ENCODE assay signal across 19 mouse cellular contexts in genomic region chr11:121636646-121637045, GRCm38 (mm10). TPM values are rescaled to one million over a fixed set of nuclear protein-coding genes. Genes with fewer than 3 reads are reported as not detected.
DNase-seq lines count a peak whose midpoint lies in the region; ATAC-seq lines count a peak whose summit lies in the region.
"Had no signal": no experiment of that assay in that cellular context is flagged by ENCODE, and none has a peak within 500 bp of the region (broad histone marks: within the 10 kb centered on the region; RNA-seq: fewer than 3 reads in every experiment).

No protein-coding gene starts in this region.

- no peaks in the 10 kb centered on the region for H3K36me3 ChIP-seq in midbrain, embryonic 11.5 days (ENCODE audit: control insufficient read depth, insufficient read depth, low read length)
- H3K36me3 ChIP-seq in midbrain, embryonic 15.5 days (replicated peaks), result peaks cover 5% of the 10 kb centered on the region; the same call in 1 of the 2 replicates

- WGBS in midbrain, embryonic 11.5 days, result 94% methylated on average over 10 of the region's 10 CpGs
- 95% methylated on average over 10 of the region's 10 CpGs for WGBS in midbrain, embryonic 15.5 days

- H3K27me3 ChIP-seq in midbrain, embryonic 11.5 days (ENCODE audit: control insufficient read depth, insufficient read depth, low read length), result no peaks in the 10 kb centered on the region
- H3K27me3 ChIP-seq in midbrain, embryonic 15.5 days (replicated peaks), result no peaks in the 10 kb centered on the region
- H3K27me3 ChIP-seq: CH12.LX, Patski had no signal

- ATAC-seq in midbrain, embryonic 11.5 days (ENCODE audit: low FRiP score), result no peak
- no peak for ATAC-seq in midbrain, embryonic 15.5 days (replicated peaks)
- ATAC-seq: activated CD4-positive, CD25-positive, alpha-beta regulatory T cell, adult 4 months; CD4-positive, CD25-positive, alpha-beta regulatory T cell, adult 4 months; Patski had no signal

- H3K4me3 ChIP-seq in midbrain, embryonic 11.5 days (ENCODE audit: low read depth, low read length), result no peak overlapping the region
- H3K4me3 ChIP-seq in midbrain, embryonic 15.5 days, result no peak overlapping the region

- intact Hi-C loops in heart, postnatal 36 days (cut with DNase I), result no loop called here

- H3K9me3 ChIP-seq in midbrain, embryonic 11.5 days (ENCODE audit: control insufficient read depth, low read length), result no peaks in the 10 kb centered on the region
- no peaks in the 10 kb centered on the region for H3K9me3 ChIP-seq in midbrain, embryonic 15.5 days
- H3K9me3 ChIP-seq: G1E had no signal

- no peak overlapping the region for H3K4me2 ChIP-seq in midbrain, embryonic 11.5 days
- H3K4me2 ChIP-seq in midbrain, embryonic 15.5 days, result no peak overlapping the region

- no peak overlapping the region for H3K9ac ChIP-seq in midbrain, embryonic 11.5 days (ENCODE audit: low read length)
- H3K9ac ChIP-seq in midbrain, embryonic 15.5 days, result no peak overlapping the region

- H3K27ac ChIP-seq in midbrain, embryonic 11.5 days (ENCODE audit: low read depth, low read length), result no peak overlapping the region
- no peak overlapping the region for H3K27ac ChIP-seq in midbrain, embryonic 15.5 days

- no peaks in the 10 kb centered on the region for H3K4me1 ChIP-seq in midbrain, embryonic 11.5 days (ENCODE audit: control insufficient read depth, insufficient read depth, low read length)
- H3K4me1 ChIP-seq in midbrain, embryonic 15.5 days, result no peaks in the 10 kb centered on the region

- peak; percentile 85 for DNase-seq in heart, adult 11 months
- no peak for DNase-seq in heart, postnatal 36 days
- DNase-seq in midbrain, embryonic 11.5 days (ENCODE audit: low spot score, missing footprints), result peak; percentile 59
- DNase-seq: adrenal gland, adult 2 months; adrenal gland, adult 8-10 months; adrenal gland, postnatal 10 days; adrenal gland, postnatal 14 days; adrenal gland, postnatal 25 days; adrenal gland, postnatal 36 days; B cell, adult 2 months; cerebellum, adult 11 months; cerebellum, adult 11-12 months; cerebellum, adult 18-20 months had no signal

RNA-seq across cellular contexts. Expression of gene B3gntl1, which starts 36.3 kb away (rescaled TPM):
- total RNA-seq in heart, postnatal 36 days (2021), result 1 to 10 TPM; 3.5 to 4.3 TPM
- polyA plus RNA-seq in midbrain, embryonic 11.5 days (2014; fragmentation: Nextera tagmentation; extraction: Ambion mirVana), result 5.2 and 5.6 TPM in 2 replicates
- polyA plus RNA-seq in midbrain, embryonic 15.5 days (2015; fragmentation: Nextera tagmentation; extraction: Ambion mirVana), result 7.3 and 8.2 TPM in 2 replicates

Comparison
In these comparisons a context has a peak if more than half of its experiments do, and no peak if none do; other contexts are left out.
1. DNase-seq: peak in heart, adult 11 months (single experiment) and midbrain, embryonic 11.5 days (single experiment); none in heart, postnatal 36 days (0 of 2).